Mouse (Mus musculus) left cerebral cortex, postnatal 36 days (tissue): ENCODE measurements around the gene Slc16a6. TPM values are rescaled to one million over a fixed set of nuclear protein-coding genes. Genes with fewer than 3 reads are reported as not detected.

Source experiments
- DNase-seq, 2 experiments: peaks; one replicate each; pipeline ENCODE4 v3.0.0; 2021 to 2022; ENCODE audit warnings: low spot score in 2 of 2, mixed read lengths in 1 of 2
- intact Hi-C: fragments of 180-260 bp; cut with DNase I; formaldehyde crosslinking; loops from one replicate; pipeline ENCODE4 v1.15.1; 2025
- microRNA-seq: library from miRNA; unstranded; fragments of <30 nt; microRNA quantifications from one replicate; pipeline ENCODE4 v1.2.0, GENCODE M21; 2022
- total RNA-seq, 2 experiments: library from RNA; stranded (reverse); gene quantifications; 2 replicates each; pipeline ENCODE4 v1.2.3; 2021

Slc16a6 gene
- total RNA-seq, 2 experiments from 2014 or later: 10.2 to 12.6 TPM

DNA sequence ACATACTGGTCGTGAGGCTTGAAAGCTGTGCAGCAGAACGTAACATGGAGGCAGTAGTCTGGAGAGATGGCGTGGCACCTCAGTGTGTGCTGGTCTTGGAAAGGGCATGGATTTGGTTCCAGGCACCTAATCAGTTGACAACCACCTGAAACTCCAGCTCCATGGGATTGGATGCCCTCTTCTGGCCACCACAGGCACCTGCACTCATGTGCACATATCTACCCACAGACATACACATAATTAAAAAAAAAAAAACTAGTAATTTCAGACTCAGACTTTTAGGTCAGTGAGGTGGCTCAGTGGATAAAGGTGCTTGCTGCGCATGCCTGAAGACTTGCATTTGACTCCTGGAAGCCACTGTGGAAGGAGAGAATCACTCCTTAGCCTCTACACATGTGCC is 51.1 kb downstream of the Slc16a6 start:
- intact Hi-C loops: loop anchor here (5.0 kb wide), 2 partner anchors 105 to 180 kb away; no protein-coding TSS in a partner anchor
- DNase-seq: no peak

DNA sequence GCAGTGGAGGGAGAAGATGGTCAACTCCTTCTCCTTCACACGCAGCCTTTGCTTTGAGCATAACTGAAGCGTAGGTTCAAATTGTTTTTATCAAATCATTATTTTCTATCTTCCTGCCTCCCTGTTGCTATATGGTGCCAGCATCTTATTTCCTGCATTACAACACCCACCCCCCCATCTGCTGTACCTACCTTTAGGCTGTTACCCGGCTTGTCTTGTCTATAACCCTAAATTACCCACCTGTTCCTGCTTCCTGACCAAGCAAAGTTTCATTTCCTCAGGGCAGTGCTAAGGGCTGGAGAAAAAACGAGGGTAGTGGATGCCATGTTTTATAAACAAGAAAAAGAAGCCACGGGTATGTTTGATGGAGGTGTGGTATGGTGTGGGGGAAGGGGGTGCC is 52.2 kb downstream of the Slc16a6 start:
- intact Hi-C loops: loop anchor here (5.0 kb wide), 2 partner anchors 104 to 179 kb away; no protein-coding TSS in a partner anchor

DNA sequence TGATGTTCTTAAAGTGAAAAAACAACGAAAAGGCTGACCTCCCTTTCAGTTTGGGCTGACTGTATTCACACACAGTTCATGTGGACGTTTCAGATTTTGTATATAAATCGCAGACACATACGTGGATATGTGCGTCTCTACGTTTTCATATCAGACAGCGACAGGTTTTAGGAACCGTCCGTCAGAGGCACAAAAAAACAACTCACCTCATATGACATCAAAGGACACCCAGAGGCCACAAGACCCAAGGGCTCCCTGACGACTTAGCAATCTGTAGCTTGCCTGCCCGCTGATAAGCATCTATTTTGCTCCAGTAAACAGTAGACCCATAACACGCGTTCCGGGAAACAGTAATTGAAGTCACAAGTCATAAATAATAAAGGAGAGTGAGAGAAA is 52.8 kb downstream of the Slc16a6 start:
- no peak for DNase-seq
- intact Hi-C loops: loop anchor here (5.0 kb wide), 2 partner anchors 103 to 178 kb away; no protein-coding TSS in a partner anchor

More for the DNA sequence above, 52.2 kb downstream of the Slc16a6 start:
- DNase-seq: no peak

DNA sequence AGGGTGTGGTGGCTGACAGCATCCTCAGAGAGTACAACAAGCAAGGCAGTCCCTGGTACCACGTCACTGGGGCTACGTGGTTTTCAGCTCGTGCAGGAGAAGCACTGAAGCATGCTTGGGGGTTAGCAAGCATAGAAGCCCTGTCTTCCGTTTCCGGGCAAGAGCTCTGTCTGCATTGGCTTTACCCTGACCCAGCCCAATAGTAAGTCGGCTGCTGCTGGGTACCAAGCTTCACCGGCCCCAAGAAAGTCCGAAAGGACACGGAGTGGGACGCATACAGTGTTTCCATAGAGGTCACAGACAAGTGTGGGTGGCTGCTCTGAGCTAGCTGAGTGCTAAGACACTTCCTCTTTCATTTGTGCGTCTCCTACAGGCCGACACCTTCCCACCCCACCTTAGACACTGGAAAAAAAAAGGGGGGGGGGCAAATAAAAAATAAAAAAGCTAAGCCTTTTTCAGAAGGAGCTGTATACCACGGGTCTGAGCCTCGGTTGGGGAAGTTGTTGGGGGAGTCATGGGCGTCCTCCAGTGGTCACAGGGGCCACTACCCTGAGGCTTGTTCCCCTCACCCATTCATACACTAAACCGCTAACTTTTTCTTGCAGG is 53.3 kb downstream of the Slc16a6 start:
- intact Hi-C loops: loop anchor here (5.0 kb wide), 2 partner anchors 103 to 178 kb away; no protein-coding TSS in a partner anchor
- no peak for DNase-seq

GRCm38 (mm10) chr11:109419461-109419860 is 53.9 kb downstream of the Slc16a6 start:
- no peak for DNase-seq
- intact Hi-C loops: no loop called here

DNA sequence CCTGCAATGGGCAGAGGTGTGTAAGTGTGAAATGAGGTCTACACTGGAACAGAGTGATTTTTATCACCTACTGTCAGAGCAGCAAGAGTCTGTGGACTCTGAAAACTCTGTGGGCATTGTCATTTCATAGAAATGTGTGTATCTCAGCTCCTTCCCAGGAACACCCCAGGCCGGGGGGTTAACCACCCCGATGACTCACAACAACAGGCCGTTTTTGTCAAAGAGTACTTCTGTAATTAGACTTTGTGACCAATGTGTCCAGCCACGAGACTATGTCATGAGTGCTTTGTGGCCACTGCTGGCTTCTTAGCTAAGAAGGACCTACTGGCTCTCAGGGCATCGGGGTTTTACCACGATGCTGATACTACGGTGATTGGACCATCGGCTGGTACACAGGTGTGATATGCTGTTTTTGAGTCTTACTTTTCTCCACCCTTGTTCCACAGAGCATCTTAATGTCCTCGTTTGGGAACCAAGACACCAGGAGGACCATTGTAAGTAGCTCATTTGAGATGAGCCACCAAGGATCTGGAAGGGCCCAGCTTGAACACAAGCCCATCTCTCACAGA is 55.8 kb downstream of the Slc16a6 start:
- intact Hi-C loops: no loop called here
- DNase-seq: no peak

- intact Hi-C loops: no loop called here
- DNase-seq: no peak
Measured at GRCm38 (mm10) chr11:109416709-109417420, 56.5 kb downstream of the Slc16a6 start.

- DNase-seq: no peak
- intact Hi-C loops: no loop called here
Measured at GRCm38 (mm10) chr11:109414802-109415201, 58.6 kb downstream of the Slc16a6 start.

- DNase-seq: no peak
- intact Hi-C loops: no loop called here
Measured at GRCm38 (mm10) chr11:109413617-109414016, 59.8 kb downstream of the Slc16a6 start, which contains the start of gene 9930022D16Rik. TSS of gene 9930022D16Rik (plus strand) at chr11:109413917.

GRCm38 (mm10) chr11:109410197-109410980 is 63.0 kb downstream of the Slc16a6 start:
- DNase-seq: no peak
- intact Hi-C loops: no loop called here

DNA sequence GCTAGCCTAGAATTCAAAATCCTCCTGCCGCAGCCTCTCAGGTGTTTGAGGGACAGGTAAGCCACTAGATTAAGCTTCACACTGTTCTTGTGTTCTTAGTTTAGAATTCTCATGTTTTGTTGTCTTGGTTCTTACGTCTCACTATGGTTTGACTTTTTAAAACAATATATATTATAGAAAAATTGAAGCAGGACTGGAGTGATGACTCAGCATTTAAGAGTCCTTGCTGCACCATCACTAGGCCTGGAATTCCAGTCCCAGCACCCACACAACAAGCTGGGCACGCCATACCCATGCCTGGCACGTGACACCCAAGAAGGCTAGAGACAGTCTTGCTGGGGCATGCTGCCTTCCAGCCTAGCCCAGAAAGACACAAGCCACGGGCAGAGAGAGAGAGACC is 67.0 kb downstream of the Slc16a6 start:
- intact Hi-C loops: no loop called here
- no peak for DNase-seq

Small RNA genes within 50 kb of the gene (microRNA-seq; reads per million reads assigned to microRNA genes)
- not detected for gene Gm25540

Other genes with a start within 250 kb of the Slc16a6 start
- gene Rgs9, start 175.5 kb downstream of the Slc16a6 start, total RNA-seq: 10 to 100 TPM; 30.8 to 65.3 TPM
- 10 to 100 TPM; 47.6 to 48.0 TPM for gene Gna13, start 110.8 kb downstream of the Slc16a6 start, total RNA-seq
- gene 9930022D16Rik, start 59.7 kb downstream of the Slc16a6 start, total RNA-seq: not detected
- gene Amz2, start 47.7 kb downstream of the Slc16a6 start, total RNA-seq: 10 to 100 TPM; 42.2 to 49.9 TPM
- 10 to 100 TPM; 11.6 to 14.2 TPM for gene Arsg, start 224 bp downstream of the Slc16a6 start, total RNA-seq
- 10 to 100 TPM; 22.3 to 22.7 TPM for gene Wipi1, start 138.4 kb upstream of the Slc16a6 start, total RNA-seq
- gene Prkar1a, start 175.8 kb upstream of the Slc16a6 start, total RNA-seq: 100 to 1,000 TPM; 563 to 569 TPM
- gene Fam20a, start 248.7 kb upstream of the Slc16a6 start, total RNA-seq: 10 to 100 TPM; 14.0 to 15.6 TPM